Mouse (Mus musculus) kidney, adult 10 weeks (tissue): Measurements from ENCODE around the gene Xrcc6. TPM values are rescaled to one million over a fixed set of nuclear protein-coding genes. Genes with fewer than 3 reads are reported as not detected.

Experiments
- polyA plus RNA-seq: library from polyadenylated mRNA; stranded (reverse); fragments of 350-450 nt; fragmentation: Illumina TruSeq; extraction: RNeasy Lipid Tissue Mini Kit (QIAGEN cat#74804); gene quantifications from one replicate; pipeline ENCODE4 v1.2.3, GENCODE M21; 2014; ENCODE audit warnings: low read depth, low replicate concordance

Xrcc6 gene
- polyA plus RNA-seq: 76.0 TPM

DNA sequence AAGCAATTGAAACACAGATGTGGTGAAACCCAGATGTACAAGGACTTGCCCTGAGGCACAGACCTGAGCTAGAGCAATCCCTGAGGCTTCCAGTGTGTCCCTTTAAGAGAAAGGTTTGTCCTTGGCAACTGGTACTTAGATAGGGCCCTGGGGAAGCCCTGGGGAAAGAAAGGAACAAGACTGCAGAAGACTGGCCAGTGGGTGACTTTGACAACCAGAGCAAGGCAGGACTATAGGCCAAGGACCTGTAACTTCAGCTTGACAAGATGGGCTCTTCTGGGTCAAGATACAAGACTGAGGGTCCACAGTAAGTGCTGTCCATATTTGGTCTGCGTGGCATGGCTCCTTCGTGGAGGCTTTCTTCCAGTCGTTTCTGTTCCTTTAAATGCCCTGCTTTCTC lies at the start of gene Xrcc6:
Xrcc6 (plus strand) TSS at position 190 of the 400 bp plus-strand sequence.

DNA sequence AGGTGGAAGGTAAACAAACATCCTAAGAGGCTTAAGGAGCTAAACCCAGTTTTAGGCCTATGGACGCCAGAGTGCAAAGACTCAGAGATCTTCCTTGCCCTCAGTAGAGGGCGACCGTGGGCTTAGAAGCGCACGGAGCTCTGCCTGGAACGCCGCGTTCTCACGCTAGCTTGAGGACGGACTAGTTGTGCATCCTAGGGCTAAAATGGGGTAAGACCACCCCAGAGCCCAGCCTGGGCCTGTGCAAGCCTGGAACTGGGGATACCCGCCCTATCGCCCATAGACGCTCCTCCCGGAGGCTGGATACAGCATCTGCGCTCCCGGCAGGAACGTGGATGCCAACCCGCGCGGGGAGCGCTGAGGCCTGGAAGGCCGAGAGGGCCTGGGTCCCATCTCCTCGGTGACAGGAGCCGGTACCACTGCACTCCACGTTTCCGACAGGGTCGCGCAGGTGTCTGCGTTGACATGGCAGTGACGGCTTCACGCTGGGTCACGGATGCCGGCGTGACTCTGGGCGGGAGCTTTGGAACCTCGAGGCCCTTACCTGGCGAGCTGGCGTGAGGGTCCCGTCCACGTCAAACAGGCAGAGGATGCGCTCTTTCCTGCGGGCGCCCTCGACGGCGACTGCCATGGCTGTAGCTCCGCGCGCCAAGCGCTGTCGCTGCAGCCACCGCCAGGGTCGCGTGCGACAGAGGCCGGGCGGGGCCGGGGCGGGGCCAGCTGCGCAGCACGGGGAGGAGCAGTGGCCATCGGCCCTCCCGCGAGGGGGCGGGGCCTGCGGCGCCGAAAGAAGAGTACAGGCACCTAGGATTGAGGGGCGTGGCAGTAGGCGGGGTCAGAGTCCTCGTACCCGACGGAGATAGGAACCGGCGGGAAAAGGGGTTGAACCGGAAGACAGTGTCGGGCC lies 27.2 kb upstream of the Xrcc6 start, which contains the start of gene Pmm1:
Pmm1 (minus strand) TSS at position 760 of the 907 bp plus-strand sequence.

DNA sequence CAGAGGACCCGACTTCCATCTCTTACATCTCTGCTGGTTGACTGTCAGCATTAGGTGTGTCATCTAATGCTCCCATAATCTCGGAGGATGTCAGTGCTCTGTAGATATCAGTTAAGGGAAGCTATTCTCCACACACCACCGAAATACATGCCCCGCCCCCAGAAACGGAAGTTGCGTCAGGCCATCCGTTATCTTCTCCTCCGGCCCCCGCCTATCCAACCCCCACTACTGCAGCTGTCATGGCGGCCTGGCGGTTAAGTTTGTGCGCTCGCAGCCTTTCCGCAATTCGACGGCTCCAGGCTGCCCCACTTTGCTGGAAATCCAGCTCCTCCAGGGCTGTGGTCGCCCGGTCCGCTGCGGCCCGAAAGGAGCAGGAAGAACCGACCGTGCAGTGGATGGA lies 7.3 kb upstream of the Xrcc6 start, which contains the start of gene 1700029P11Rik:
1700029P11Rik (plus strand) TSS at position 220 of the 400 bp plus-strand sequence.

DNA sequence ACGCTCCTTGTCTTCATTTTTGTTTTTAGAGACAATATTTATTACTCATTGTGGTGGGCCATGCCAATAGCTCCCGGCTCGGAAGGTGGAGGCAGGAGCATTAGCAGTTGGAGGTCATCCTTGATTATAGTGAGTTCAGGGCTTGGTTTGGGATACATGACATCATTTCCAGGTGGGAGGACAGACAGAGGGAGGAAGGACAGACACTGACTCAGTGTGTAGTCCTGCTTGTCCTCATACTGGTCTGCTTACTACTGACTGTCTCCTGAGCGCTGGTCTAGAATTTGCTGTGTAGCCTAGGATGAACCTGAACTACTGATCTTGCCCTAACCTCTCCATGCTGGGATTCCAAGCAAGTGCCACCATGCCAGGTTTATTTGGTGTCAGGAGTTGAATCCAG lies 46.1 kb downstream of the Xrcc6 start, which contains the start of gene Desi1:
Desi1 (minus strand) TSS at position 101 of the 400 bp plus-strand sequence.

DNA sequence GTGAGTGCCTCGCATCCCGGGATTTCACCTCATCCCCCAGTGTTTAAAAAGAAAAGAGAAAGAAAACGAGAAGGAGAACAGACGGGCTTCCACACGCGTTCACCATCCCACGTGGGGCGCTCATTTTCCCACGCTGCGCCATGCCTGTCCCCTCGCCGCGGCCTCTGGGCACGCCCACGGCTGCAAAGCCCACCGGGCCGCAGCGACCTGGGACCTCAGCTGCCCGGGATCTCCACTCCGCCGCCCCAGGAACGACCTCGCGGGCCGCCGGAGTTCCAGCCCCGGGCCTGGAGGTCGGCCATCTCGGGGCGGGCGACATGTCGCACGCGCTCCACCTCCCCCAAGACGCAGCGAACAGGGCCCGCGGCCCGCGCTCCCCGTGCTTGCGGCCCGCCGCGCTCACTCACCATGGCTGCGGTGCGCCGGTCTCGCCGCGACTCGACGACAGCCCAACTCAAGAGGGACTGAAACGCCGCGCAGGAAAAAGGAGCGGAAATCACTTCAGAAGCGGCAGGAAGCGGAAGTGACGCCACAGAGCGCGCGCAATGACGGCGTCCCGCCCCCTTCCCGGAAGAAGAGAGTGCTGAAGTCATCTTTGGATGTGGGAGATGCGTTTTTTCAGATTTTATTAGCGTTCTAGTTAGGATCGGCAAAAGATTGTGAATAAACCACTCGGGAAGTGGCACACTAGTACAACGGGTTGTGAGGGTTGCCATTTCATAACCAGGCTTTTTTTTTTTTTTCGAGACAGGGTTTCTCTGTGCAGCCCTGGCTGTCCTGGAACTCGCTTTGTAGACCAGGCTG lies 59.6 kb downstream of the Xrcc6 start, which contains the start of gene Snu13:
Snu13 (minus strand) TSS at position 519 of the 804 bp plus-strand sequence.

DNA sequence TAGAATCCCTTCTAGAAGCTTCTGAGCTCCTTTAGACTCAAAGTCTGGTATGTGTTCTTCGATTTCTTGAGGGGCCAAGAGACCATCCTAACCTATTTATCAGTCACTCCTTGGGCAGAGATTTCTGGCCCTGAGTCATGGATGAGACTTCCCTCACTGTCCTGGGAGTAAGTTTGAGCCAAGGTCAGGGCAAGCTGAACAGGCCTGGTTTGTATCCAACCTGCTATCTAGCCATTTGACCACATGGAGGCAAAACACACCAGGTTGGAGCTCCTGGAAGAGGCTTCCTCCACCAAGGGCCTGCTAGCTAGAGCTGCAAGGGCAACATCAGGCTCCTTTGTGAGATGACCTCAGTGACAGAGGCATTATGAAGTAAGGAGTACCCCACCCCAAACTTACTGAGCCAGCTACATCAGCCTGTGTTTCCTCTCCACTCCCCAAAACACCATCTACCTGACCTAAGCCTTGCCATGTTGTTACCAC lies 71.1 kb downstream of the Xrcc6 start, which contains the start of gene 4930407I10Rik:
4930407I10Rik (plus strand) TSS at position 433 of the 483 bp plus-strand sequence.

DNA sequence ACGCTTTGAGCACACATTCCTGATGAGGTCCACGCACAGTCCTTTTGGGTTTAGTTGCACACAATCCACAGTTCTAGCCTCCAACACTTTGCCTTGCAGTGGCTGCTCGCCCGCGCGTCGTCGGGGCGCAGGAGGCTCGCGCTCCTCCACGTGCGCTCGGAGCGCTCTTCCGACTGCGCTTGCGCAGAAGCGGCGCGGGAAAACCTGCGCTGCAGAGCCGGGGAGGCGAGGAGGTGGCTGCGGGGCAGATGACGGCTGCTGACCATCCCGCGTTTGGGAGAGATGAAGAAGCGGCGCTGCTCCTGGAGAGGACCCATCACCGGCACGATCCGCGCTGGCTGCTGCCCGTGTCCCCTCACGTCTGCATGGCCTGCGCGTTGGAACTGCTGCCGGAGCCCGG lies 82.3 kb downstream of the Xrcc6 start, which contains the start of gene Mei1:
Mei1 (plus strand) TSS at position 99 of the 400 bp plus-strand sequence.

Other genes with a start within 250 kb of the Xrcc6 start
- gene Zc3h7b, start 242.8 kb upstream of the Xrcc6 start, polyA plus RNA-seq: 10.5 TPM
- gene Rangap1, start 242.3 kb upstream of the Xrcc6 start, polyA plus RNA-seq: 4.1 TPM
- 27.4 TPM for gene Tef, start 185.4 kb upstream of the Xrcc6 start, polyA plus RNA-seq
- 5.7 TPM for gene Tob2, start 129.0 kb upstream of the Xrcc6 start, polyA plus RNA-seq
- gene Phf5a, start 115.9 kb upstream of the Xrcc6 start, polyA plus RNA-seq: 11.7 TPM
- 165 TPM for gene Aco2, start 115.5 kb upstream of the Xrcc6 start, polyA plus RNA-seq
- 1.9 TPM for gene Polr3h, start 61.6 kb upstream of the Xrcc6 start, polyA plus RNA-seq
- 0.16 TPM for gene Csdc2, start 51.1 kb upstream of the Xrcc6 start, polyA plus RNA-seq
- gene Pmm1, start 26.9 kb upstream of the Xrcc6 start, polyA plus RNA-seq: 2.4 TPM
- not detected for gene 1700029P11Rik, start 7.3 kb upstream of the Xrcc6 start, polyA plus RNA-seq
- gene Desi1, start 46.0 kb downstream of the Xrcc6 start, polyA plus RNA-seq: 11.2 TPM
- gene Snu13, start 59.8 kb downstream of the Xrcc6 start, polyA plus RNA-seq: 312 TPM
- gene 4930407I10Rik, start 71.3 kb downstream of the Xrcc6 start, polyA plus RNA-seq: not detected
- gene Mei1, start 82.2 kb downstream of the Xrcc6 start, polyA plus RNA-seq: not detected
- 1.4 TPM for gene Ccdc134, start 140.1 kb downstream of the Xrcc6 start, polyA plus RNA-seq
- 10.9 TPM for gene Srebf2, start 159.3 kb downstream of the Xrcc6 start, polyA plus RNA-seq
- gene Shisa8, start 225.0 kb downstream of the Xrcc6 start, polyA plus RNA-seq: not detected
- gene Tnfrsf13c, start 236.5 kb downstream of the Xrcc6 start, polyA plus RNA-seq: not detected